Mouse (Mus musculus) midbrain, embryonic 15.5 days (tissue): Measurements from ENCODE around the gene Cd274. TPM values are rescaled to one million over a fixed set of nuclear protein-coding genes. Genes with fewer than 3 reads are reported as not detected.

ENCODE experiments used
- ATAC-seq: fragments of 200-750 bp; cut with Nextera tagmentation; replicated peaks from 2 replicates; pipeline ENCODE4 v1.8.0; 2017; ENCODE audit warnings: moderate TSS enrichment
- H3K27ac ChIP-seq: fragments of 300-500 bp; sonication (generic); 2 replicates; pipeline ENCODE4 v1.5.1; 2015; ENCODE audit warnings: mild to moderate bottlenecking, inconsistent platforms
- H3K27me3 ChIP-seq: fragments of 300-500 bp; sonication (generic); replicated peaks from 2 replicates; pipeline ENCODE4 v1.6.1; 2015; ENCODE audit warnings: inconsistent platforms
- H3K36me3 ChIP-seq: fragments of 300-500 bp; sonication (generic); replicated peaks from 2 replicates; pipeline ENCODE4 v1.6.1; 2015; ENCODE audit warnings: inconsistent platforms
- H3K4me1 ChIP-seq: fragments of 300-500 bp; sonication (generic); 2 replicates; pipeline ENCODE4 v1.6.1; 2015; ENCODE audit warnings: inconsistent platforms
- H3K4me2 ChIP-seq: fragments of 300-500 bp; sonication (generic); 2 replicates; pipeline ENCODE4 v1.6.1; 2015; ENCODE audit warnings: inconsistent platforms, mild to moderate bottlenecking, moderate library complexity
- H3K4me3 ChIP-seq: fragments of 300-500 bp; sonication (generic); 2 replicates; pipeline ENCODE4 v1.5.1; 2015; ENCODE audit warnings: mild to moderate bottlenecking, inconsistent platforms
- H3K9ac ChIP-seq: fragments of 300-500 bp; sonication (generic); 2 replicates; pipeline ENCODE4 v1.6.1; 2015; ENCODE audit warnings: mild to moderate bottlenecking, inconsistent platforms
- H3K9me3 ChIP-seq: fragments of 300-500 bp; sonication (generic); 2 replicates; pipeline ENCODE4 v1.6.1; 2016; ENCODE audit warnings: inconsistent platforms
- WGBS: fragments of 180-500 bp; shearing (Covaris S2); methylation state at CpG from one replicate; pipeline ENCODE4 v1.1.7; 2015; ENCODE audit warnings: mixed read lengths; 5-methylcytosine and 5-hydroxymethylcytosine counted together
- polyA plus RNA-seq: library from polyadenylated mRNA; unstranded; fragments of >200 nt; fragmentation: Nextera tagmentation; extraction: Ambion mirVana; gene quantifications from 2 replicates; pipeline ENCODE4 v1.2.1, GENCODE M21; 2015

The Cd274 gene
- polyA plus RNA-seq, 1 experiment from 2014 or later, result 0.83 TPM

DNA sequence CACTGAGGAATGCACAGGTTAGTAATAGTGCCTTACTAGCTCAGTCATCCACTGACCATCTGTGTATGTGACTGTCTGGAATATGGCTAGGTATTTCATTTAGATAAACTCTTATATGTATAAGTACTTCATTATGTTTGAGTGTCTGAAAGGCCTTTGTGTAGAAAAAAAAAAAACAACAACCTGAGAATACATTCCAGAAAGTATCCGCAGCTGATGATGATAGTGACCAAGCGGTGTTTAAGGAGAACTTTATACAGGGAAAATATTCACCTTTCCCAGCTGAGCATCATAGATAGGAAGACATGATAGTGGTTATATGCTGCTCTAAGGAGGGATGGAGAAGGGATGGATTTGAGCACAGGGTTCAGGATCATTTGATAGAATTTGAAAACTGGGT, 786 bp downstream of the Cd274 start:
- 87% methylated on average over 2 of the region's 2 CpGs for WGBS
- no peak overlapping the region for H3K9ac ChIP-seq
- ATAC-seq, result no peak
- no peak overlapping the region for H3K4me2 ChIP-seq
- no peak overlapping the region for H3K27ac ChIP-seq
- H3K9me3 ChIP-seq, result no peaks in the 10 kb centered on the region
- no peaks in the 10 kb centered on the region; the same call in 1 of the 2 replicates for H3K27me3 ChIP-seq
- peaks cover 8% of the 10 kb centered on the region for H3K4me1 ChIP-seq
- no peak overlapping the region for H3K4me3 ChIP-seq
- H3K36me3 ChIP-seq, result no peaks in the 10 kb centered on the region

DNA sequence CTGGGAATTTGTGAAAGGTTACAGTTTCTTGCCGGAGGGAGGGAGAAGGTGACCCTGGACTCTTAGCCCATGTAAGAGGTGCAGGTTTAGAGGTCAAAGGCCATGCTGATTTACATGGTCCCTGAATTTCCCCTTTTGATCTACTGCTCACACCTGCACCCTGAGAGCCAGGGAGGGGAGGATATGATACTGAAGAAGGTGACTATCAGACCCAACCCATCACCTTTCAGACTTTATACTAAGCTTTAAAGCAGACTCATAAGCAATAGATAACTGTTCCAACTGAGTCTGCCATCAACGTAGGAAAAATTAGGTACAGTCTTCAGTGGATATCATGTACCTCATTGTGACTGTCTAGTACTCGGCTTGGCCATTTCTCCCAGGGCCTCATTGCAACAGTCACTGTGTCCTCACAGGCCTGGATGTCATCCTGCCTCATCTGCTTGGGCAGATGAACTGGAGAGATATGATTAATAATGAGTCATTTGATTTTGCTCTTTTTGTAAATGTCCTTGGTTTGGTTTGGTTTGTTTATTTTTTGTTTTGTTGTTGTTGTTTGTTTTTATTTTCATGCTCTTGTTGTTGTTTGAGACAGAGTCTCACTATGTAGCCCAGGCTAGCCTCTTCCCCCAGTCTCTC, 1.5 kb downstream of the Cd274 start:
- no peaks in the 10 kb centered on the region for H3K36me3 ChIP-seq
- H3K4me2 ChIP-seq, result no peak overlapping the region
- WGBS, result 87% methylated on average over 3 of the region's 3 CpGs
- ATAC-seq, result no peak
- no peak overlapping the region for H3K4me3 ChIP-seq
- no peak overlapping the region for H3K27ac ChIP-seq
- H3K4me1 ChIP-seq, result peaks cover 8% of the 10 kb centered on the region
- H3K27me3 ChIP-seq, result no peaks in the 10 kb centered on the region; the same call in 1 of the 2 replicates
- no peaks in the 10 kb centered on the region for H3K9me3 ChIP-seq
- no peak overlapping the region for H3K9ac ChIP-seq

DNA sequence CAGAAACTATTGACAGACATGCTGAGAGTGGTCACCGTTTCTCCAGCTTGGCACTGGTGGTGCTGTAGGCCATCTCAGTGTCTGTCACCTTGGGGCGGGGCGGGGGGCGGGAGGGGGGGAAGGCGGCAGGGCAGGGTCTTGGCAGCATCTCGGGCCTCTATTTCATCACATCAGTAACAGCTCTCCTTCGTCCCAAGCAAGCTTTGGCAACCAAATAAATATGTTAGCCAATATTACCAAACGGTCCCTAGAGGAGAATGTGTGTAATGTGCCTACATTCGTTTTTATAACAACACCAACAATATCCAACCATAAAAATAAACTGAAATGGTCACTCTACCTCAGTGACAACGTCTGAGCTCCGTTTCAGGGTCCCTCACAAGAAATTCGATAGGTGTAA, 2.9 kb downstream of the Cd274 start:
- Histone ChIP-seq H3K36me3 (no peaks in the 10 kb centered on the region), H3K27ac (no peak overlapping the region), H3K9me3 (no peaks in the 10 kb centered on the region), H3K4me2 (no peak overlapping the region), H3K4me1 (peaks cover 8% of the 10 kb centered on the region), H3K9ac (no peak overlapping the region), H3K4me3 (no peak overlapping the region), H3K27me3 (no peaks in the 10 kb centered on the region)
- no peak for ATAC-seq
- WGBS, result 80% methylated on average over 12 of the region's 12 CpGs

DNA sequence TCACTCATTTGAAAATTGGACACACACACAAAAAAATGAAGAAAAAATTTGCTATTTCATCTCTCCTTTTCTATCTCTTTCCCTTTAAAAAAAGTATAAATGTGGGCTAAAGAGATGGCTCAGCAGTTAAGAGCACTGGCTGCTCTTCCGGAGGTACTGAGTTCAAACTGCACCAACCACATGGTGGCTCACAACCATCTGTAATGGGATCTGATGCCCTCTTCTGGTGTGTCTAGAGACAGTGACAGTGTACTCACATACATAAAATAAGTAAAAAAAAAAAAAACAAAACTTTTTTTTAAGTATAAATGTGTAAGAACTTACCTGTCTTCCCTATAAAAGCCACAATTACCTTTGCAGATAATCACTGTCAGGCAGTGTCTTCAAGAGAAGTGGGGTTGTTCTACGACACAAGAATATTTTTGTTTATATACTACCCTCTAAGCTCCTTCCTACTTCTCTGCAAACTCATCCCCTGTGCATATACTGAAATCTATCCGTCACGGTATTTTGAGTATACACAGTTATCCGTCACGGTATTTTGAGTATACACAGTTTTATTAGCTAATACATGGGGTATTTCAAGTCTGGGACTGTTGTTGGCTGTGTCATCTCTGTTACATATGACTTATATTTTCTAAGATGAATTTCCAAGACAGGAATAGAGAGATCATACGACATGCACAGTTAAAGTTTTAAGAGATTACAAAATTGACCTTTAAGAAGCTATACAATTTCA, 3.5 kb downstream of the Cd274 start:
- no peaks in the 10 kb centered on the region for H3K36me3 ChIP-seq
- H3K9me3 ChIP-seq, result no peaks in the 10 kb centered on the region
- no peak overlapping the region for H3K27ac ChIP-seq
- 92% methylated on average over 7 of the region's 7 CpGs for WGBS
- H3K4me3 ChIP-seq, result no peak overlapping the region
- no peak overlapping the region for H3K4me2 ChIP-seq
- no peaks in the 10 kb centered on the region for H3K27me3 ChIP-seq
- peaks cover 8% of the 10 kb centered on the region for H3K4me1 ChIP-seq
- H3K9ac ChIP-seq, result no peak overlapping the region
- ATAC-seq, result no peak

DNA sequence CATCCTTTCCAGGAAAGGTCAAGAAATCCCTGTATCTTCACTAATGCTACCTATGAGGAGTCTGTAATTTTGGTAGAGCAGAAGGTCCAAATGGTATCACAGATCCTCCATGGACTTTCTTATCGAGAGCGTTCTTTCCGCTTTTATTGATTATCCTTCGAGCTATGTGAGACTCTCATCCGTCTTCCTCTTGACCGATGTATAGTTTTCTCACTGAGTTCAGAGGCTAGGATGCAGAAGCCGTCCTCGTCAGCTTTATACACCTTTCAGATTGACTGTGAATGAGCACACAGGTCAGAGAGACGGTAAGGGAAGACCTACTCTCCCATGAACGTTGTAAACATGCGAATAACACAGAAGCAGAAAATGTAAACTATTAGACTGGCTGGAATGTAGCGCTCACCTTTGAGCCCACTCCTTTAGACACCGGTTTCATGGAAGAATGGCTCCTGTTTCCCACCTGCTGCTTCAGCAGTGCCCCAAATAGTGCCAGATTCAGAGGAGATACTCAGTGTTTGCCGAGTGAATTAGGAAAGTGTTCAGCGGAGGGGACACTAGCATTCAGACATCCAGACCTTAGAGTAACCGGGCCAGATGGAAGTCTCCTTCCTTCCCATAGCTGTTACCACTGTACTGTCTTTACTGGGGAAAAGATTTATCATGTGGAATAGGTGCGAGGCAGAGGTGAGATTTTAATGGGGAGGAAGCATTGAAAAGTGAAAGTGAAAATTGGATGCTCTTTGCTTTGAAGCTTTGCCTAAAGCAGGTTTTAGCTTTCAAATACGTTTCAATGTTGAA, 4.2 kb downstream of the Cd274 start:
- 85% methylated on average over 18 of the region's 18 CpGs for WGBS
- ATAC-seq, result no peak
- Histone ChIP-seq H3K27me3 (no peaks in the 10 kb centered on the region), H3K9ac (no peak overlapping the region), H3K4me2 (no peak overlapping the region), H3K36me3 (no peaks in the 10 kb centered on the region), H3K4me1 (peaks cover 8% of the 10 kb centered on the region), H3K9me3 (no peaks in the 10 kb centered on the region), H3K27ac (no peak overlapping the region), H3K4me3 (no peak overlapping the region)

DNA sequence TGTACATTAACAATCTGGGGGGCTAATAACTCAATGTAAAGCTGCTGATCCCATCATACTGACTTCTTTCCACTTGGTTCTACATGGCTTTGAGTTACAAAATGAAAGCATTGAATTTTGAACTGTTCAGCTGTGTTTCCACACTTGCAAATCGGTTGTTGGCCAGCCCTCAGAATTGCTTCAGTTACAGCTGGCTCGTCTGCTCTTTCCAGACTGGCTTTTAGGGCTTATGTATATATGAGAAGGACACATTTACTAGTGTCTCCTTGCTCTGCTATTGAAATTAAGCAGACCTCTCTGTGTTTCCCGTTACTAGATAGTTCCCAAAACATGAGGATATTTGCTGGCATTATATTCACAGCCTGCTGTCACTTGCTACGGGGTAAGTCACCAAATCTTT, 4.9 kb downstream of the Cd274 start:
- no peak for ATAC-seq
- no peaks in the 10 kb centered on the region for H3K36me3 ChIP-seq
- H3K4me1 ChIP-seq, result peaks cover 5% of the 10 kb centered on the region
- 76% methylated on average over 4 of the region's 4 CpGs for WGBS
- H3K4me3 ChIP-seq, result no peak overlapping the region
- H3K9me3 ChIP-seq, result no peaks in the 10 kb centered on the region
- H3K27ac ChIP-seq, result no peak overlapping the region
- no peak overlapping the region for H3K9ac ChIP-seq
- H3K27me3 ChIP-seq, result no peaks in the 10 kb centered on the region
- H3K4me2 ChIP-seq, result no peak overlapping the region

DNA sequence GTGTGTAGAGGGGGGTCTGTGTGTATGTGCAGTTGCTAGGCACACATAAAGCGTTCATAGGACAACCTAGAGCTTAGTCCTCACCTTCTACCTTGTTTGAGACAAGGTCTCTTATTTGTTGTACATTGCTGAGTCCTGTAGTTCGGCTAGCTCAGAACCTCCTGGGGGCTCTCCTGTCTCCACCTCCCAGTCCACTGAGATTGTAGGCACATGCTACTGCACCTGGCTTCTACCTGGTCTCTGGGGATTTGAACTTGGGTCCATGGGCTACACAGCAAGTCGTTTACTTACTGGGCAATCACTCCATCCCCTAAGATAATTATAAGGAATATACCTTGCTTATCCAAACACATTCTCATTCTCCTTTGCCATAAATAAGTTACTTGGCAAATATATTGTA, 5.4 kb downstream of the Cd274 start:
- no peak overlapping the region for H3K4me3 ChIP-seq
- H3K4me1 ChIP-seq, result peaks cover under 1% of the 10 kb centered on the region
- no peaks in the 10 kb centered on the region for H3K27me3 ChIP-seq
- H3K36me3 ChIP-seq, result no peaks in the 10 kb centered on the region
- H3K27ac ChIP-seq, result no peak overlapping the region
- H3K9me3 ChIP-seq, result no peaks in the 10 kb centered on the region
- 87% methylated on average over 3 of the region's 3 CpGs for WGBS
- no peak for ATAC-seq
- H3K9ac ChIP-seq, result no peak overlapping the region
- H3K4me2 ChIP-seq, result no peak overlapping the region

DNA sequence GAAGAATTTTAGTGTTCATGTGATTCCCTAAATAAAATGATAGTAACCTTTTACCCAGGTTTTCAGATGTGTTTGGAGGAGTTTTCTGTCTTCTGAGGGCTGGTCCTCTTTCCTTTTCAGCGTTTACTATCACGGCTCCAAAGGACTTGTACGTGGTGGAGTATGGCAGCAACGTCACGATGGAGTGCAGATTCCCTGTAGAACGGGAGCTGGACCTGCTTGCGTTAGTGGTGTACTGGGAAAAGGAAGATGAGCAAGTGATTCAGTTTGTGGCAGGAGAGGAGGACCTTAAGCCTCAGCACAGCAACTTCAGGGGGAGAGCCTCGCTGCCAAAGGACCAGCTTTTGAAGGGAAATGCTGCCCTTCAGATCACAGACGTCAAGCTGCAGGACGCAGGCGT, 6.2 kb downstream of the Cd274 start:
- peak overlapping the region; percentile 42 for H3K4me2 ChIP-seq
- H3K36me3 ChIP-seq, result no peaks in the 10 kb centered on the region
- no peaks in the 10 kb centered on the region for H3K27me3 ChIP-seq
- WGBS, result 39% methylated on average over 11 of the region's 11 CpGs
- no peaks in the 10 kb centered on the region for H3K4me1 ChIP-seq
- peak overlapping the region; percentile 14 for H3K4me3 ChIP-seq
- H3K9me3 ChIP-seq, result no peaks in the 10 kb centered on the region
- H3K9ac ChIP-seq, result no peak overlapping the region
- no peak overlapping the region for H3K27ac ChIP-seq
- no peak for ATAC-seq

DNA sequence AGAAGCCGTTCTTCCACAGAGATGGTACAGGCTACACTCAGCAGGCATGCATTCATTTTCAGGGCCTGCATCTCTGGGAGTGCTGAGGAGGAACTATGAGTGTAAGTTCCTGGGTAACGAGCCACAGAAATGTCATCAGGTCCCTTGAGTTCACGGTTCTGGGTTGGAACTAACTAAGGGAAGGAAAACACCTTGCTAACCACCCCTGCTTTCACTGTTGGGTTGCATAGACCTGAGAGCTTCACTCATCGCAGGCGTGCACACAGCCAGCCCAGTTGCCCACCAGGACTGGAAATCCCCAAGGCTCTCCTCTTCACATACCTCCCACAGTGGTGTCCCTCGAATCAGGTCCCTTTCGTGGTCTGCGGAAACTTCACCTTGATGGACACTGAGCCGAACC, 7.7 kb downstream of the Cd274 start:
- no peak overlapping the region for H3K27ac ChIP-seq
- H3K27me3 ChIP-seq, result no peaks in the 10 kb centered on the region
- no peak overlapping the region for H3K9ac ChIP-seq
- no peaks in the 10 kb centered on the region for H3K36me3 ChIP-seq
- H3K4me1 ChIP-seq, result no peaks in the 10 kb centered on the region
- WGBS, result 92% methylated on average over 9 of the region's 9 CpGs
- H3K4me2 ChIP-seq, result no peak overlapping the region
- no peak for ATAC-seq
- H3K4me3 ChIP-seq, result no peak overlapping the region
- H3K9me3 ChIP-seq, result no peaks in the 10 kb centered on the region

DNA sequence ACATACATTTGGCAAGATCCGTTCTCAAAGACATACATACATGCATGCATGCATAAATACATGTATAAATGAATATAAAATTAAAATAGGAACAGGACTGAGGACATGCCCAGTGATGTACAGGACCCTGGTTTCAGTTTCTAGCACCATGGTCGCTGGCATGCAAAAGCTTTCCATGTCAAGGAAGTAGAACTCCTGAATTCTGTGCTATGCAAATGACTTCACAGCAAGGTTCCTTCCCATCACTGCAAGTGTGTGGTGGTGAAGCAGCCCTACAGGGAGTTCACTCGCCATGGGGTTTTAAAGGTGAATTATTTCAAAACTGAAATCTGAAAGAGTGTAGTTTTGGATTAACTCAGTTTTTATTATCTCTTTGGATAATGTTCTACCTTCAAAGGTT, 9.1 kb downstream of the Cd274 start:
- Histone ChIP-seq H3K4me3 (no peak overlapping the region), H3K4me1 (no peaks in the 10 kb centered on the region), H3K36me3 (no peaks in the 10 kb centered on the region), H3K9ac (no peak overlapping the region), H3K9me3 (no peaks in the 10 kb centered on the region), H3K4me2 (no peak overlapping the region), H3K27ac (no peak overlapping the region), H3K27me3 (no peaks in the 10 kb centered on the region)
- ATAC-seq, result no peak
- WGBS, result 69% methylated on average over 3 of the region's 3 CpGs

DNA sequence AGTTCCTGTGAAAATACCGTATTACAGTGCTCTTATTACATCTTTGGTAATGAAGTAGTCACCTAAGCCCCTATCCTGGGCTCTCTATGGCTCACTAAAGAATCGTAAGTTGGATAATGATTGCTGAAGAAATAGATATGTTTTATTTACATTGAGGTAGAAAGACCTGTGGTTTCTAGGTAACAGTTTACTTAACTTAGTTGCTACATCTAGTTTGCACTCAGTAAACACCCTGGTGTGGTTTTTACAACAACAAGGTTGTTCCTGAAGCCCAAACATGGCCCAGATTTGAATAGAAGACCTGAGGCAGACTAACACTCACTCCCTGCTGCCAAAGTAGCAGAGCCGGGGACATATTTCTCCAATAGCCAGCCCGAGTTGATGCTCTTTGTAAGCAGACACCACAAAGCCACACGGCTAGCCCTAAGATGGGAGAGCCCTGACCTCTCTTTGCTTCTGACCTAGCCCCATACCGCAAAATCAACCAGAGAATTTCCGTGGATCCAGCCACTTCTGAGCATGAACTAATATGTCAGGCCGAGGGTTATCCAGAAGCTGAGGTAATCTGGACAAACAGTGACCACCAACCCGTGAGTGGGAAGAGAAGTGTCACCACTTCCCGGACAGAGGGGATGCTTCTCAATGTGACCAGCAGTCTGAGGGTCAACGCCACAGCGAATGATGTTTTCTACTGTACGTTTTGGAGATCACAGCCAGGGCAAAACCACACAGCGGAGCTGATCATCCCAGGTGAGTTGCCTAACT, 12.8 kb downstream of the Cd274 start:
- Histone ChIP-seq H3K9ac (no peak overlapping the region), H3K4me3 (no peak overlapping the region), H3K4me1 (no peaks in the 10 kb centered on the region), H3K27me3 (no peaks in the 10 kb centered on the region), H3K9me3 (no peaks in the 10 kb centered on the region), H3K27ac (no peak overlapping the region), H3K36me3 (no peaks in the 10 kb centered on the region), H3K4me2 (no peak overlapping the region)
- no peak for ATAC-seq
- 93% methylated on average over 14 of the region's 14 CpGs for WGBS

DNA sequence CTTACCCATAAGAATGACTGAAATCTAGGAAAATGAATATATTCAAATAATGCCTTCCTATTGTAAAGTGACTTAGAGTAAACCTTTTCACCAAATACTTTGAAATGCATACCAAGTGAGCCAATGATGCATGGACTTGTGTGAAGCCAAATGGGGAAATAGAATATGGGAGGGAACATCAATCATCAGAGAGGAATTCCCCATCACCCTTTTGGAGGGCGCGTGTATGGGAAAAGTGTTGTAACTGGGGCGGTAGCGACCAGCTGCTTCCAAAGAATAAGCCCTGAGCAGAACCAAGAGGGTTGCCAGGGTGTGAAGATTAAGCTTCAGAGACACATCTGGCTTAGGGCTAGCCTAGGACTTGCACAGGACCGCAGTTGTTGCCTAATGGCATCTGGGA, 16.1 kb downstream of the Cd274 start:
- Histone ChIP-seq H3K36me3 (no peaks in the 10 kb centered on the region), H3K4me3 (no peak overlapping the region), H3K27me3 (no peaks in the 10 kb centered on the region), H3K9ac (no peak overlapping the region), H3K27ac (no peak overlapping the region), H3K9me3 (no peaks in the 10 kb centered on the region), H3K4me2 (no peak overlapping the region), H3K4me1 (no peaks in the 10 kb centered on the region)
- WGBS, result 93% methylated on average over 5 of the region's 5 CpGs
- ATAC-seq, result no peak
